Mouse (Mus musculus): ENCODE results near the gene Gdi2.

- TF ChIP-seq POLR2A (IDR thresholded peaks at IDR 0.05; ENCODE audit: extremely low read depth, insufficient read depth, low read length) (no peak), CTCF (IDR thresholded peaks at IDR 0.05; ENCODE audit: low read depth, low read length) (no peak)
Observed at GRCm38 (mm10) chr13:3563953-3564352, 26.1 kb downstream of the Gdi2 start.
